ENCODE assay signal across 15 mouse cellular contexts in genomic region chr7:134188565-134188964, GRCm38 (mm10). TPM values are rescaled to one million over a fixed set of nuclear protein-coding genes. Genes with fewer than 3 reads are reported as not detected.
A peak's percentile ranks its signal among the peaks of the same experiment; 100 is the strongest.
DNase-seq lines count a peak whose midpoint lies in the region.
"Had no signal": no experiment of that assay in that cellular context is flagged by ENCODE, and none has a peak within 500 bp of the region (broad histone marks: within the 10 kb centered on the region; RNA-seq: fewer than 3 reads in every experiment).

No protein-coding gene starts in this region.

- peak; percentile 37 for DNase-seq in adrenal gland, adult 2 months
- no peak for DNase-seq in adrenal gland, postnatal 4 days (ENCODE audit: low spot score in 2 of 2)
- DNase-seq in left cerebral cortex, postnatal 4 days, result peak; percentile 10
- no peak for DNase-seq in left cerebral cortex, postnatal 36 days (ENCODE audit: low spot score in 2 of 2)
- peak; percentile 38 for DNase-seq in NIH3T3 (ENCODE audit: low read depth)
- DNase-seq in kidney, adult 8-10 months, result peak; percentile 27 to 32
- DNase-seq in right cerebral cortex, adult 18-20 months, result no peak
- DNase-seq in right cerebral cortex, postnatal 4 days, result no peak
- DNase-seq: cerebellum, adult 8-10 months; gastrocnemius, adult 2 months; heart, adult 11 months; heart, postnatal 4 days; lung, adult 2 months; thymus, adult 18-20 months had no signal

- intact Hi-C loops in left cerebral cortex, postnatal 4 days (cut with DNase I), result no loop called here
- intact Hi-C loops in left cerebral cortex, postnatal 36 days (cut with DNase I), result no loop called here

RNA-seq across cellular contexts. Expression of gene Adam12, which starts 43.4 kb away (rescaled TPM):
- 10 to 100 TPM in 1 of 2 experiments, 1 to 10 TPM in 1; 6.2 to 21.7 TPM for total RNA-seq in adrenal gland, adult 2 months (2021)
- 2.3 and 4.7 TPM in 2 replicates for polyA plus RNA-seq in adrenal gland, adult 2 months (2012; rRNA removed)
- 10 to 100 TPM; 24.4 to 26.3 TPM for total RNA-seq in adrenal gland, postnatal 4 days (2021)
- 10 to 100 TPM; 14.3 to 15.3 TPM for total RNA-seq in left cerebral cortex, postnatal 4 days (2021)
- total RNA-seq in left cerebral cortex, postnatal 36 days (2021), result 1 to 10 TPM; 4.0 to 7.6 TPM
- total RNA-seq: MEL had no signal

Comparison
In these comparisons a context has a peak if more than half of its experiments do, and no peak if none do; other contexts are left out.
1. DNase-seq: peak in adrenal gland, adult 2 months (single experiment), left cerebral cortex, postnatal 4 days (single experiment), NIH3T3 (single experiment) and kidney, adult 8-10 months (2 of 2); none in adrenal gland, postnatal 4 days (0 of 2), left cerebral cortex, postnatal 36 days (0 of 2), right cerebral cortex, adult 18-20 months (single experiment) and right cerebral cortex, postnatal 4 days (single experiment).